Mouse (Mus musculus) C2C12 (cell line): ENCODE data around the gene Pias3.

Experiments
- CTCF ChIP-seq: IDR thresholded peaks from one replicate; pipeline ENCODE4 v1.5.1; 2011; ENCODE audit not compliant: control insufficient read depth, insufficient read depth, insufficient read length
- MAX ChIP-seq: IDR thresholded peaks from one replicate; pipeline ENCODE4 v1.6.1; 2011; ENCODE audit warnings: mild to moderate bottlenecking, control low read depth
- MYOG ChIP-seq: IDR thresholded peaks from one replicate; pipeline ENCODE4 v1.6.1; 2011; ENCODE audit not compliant: control insufficient read depth, insufficient read length; ENCODE audit errors: extremely low read depth

DNA sequence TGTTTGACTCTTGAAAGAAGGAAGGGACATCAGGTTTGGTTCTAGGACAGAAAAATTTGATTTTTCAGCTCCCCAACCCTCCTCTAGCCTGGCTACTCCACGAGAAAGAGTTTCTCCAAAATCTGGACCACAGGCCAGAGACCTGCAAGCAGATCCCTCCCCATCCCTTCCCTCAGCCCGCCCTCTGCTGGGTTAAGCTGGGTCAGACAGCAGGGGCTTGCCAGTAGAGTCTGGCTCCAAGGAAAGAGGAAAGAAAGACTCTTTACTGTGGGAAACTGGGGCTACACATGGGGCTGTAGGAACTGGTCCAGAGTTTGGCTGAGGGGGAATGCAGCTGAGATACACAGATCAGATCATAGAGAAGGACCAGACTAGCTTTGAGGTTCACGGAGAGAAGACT is 3.7 kb upstream of the Pias3 start:
- TF ChIP-seq CTCF: no peak
- no peak for TF ChIP-seq MYOG
- TF ChIP-seq MAX: no peak
